Mouse (Mus musculus): ENCODE data around the gene Yaf2. TPM values are rescaled to one million over a fixed set of nuclear protein-coding genes. Genes with fewer than 3 reads are reported as not detected.

Gene Yaf2
- polyA plus RNA-seq, 1 experiment, result 21.0 TPM

DNA sequence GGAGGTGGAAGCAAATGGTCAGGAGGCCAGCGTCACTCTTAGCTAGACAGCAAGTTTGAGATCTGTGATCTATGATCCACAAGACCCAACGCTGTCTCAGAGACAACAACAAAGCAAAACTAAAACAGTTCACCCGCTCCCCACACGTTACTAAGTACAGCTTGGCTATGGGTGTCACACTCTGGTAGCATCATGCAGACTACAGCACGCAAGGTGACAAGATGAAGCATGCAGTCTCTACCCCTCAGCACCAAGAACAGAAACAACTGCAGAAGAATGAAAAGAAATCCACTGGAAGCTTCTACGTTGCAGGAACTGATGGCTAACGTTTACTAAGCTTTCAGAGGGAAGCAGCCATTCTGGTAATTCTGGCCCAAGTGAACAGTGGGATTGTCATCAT lies 73.2 kb downstream of the Yaf2 start:
- no peaks in the 10 kb centered on the region for H3K27me3 ChIP-seq (ENCODE audit: control insufficient read depth, insufficient read depth, low read length)
- 94% methylated on average over 7 of the region's 7 CpGs for WGBS
- H3K4me3 ChIP-seq (ENCODE audit: control insufficient read depth, insufficient read depth, low read length), result no peak overlapping the region
- H3K4me1 ChIP-seq (replicated peaks; ENCODE audit: control insufficient read depth, insufficient read depth, low read length), result no peaks in the 10 kb centered on the region
- TF ChIP-seq CTCF (IDR thresholded peaks at IDR 0.05; ENCODE audit: borderline replicate concordance, control insufficient read depth, extremely low read depth, insufficient read depth, low read length, poor library complexity), result no peak
- TF ChIP-seq POLR2A (IDR thresholded peaks at IDR 0.05; ENCODE audit: control insufficient read depth, extremely low read depth, insufficient read depth, low read length, poor library complexity), result no peak
- peaks cover 4% of the 10 kb centered on the region; the same call in 1 of the 2 replicates for H3K36me3 ChIP-seq (ENCODE audit: control insufficient read depth, insufficient read depth, low read length)
- no peak overlapping the region for H3K27ac ChIP-seq (ENCODE audit: control insufficient read depth, insufficient read depth, low read length)
- DNase-seq, result no peak

DNA sequence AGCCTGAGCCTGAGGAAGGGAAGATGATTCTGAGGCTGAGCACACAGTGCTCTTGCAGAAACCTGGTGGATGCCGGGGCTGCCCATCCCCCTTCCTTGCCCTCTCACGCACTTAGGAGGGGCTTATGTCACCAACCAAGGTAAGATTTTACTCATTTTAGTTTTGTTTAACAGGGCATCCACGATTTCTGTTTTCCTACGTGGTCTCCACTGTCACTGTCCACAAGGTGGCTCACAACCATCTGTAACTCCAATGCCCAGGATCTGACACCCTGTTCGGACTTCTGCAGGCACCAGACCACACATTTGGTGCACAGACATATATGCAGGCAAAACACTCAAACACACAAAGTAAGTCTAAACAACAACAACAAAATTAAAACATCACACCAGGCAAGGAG lies 73.9 kb downstream of the Yaf2 start:
- H3K4me3 ChIP-seq (ENCODE audit: control insufficient read depth, insufficient read depth, low read length), result no peak overlapping the region
- 72% methylated on average over 5 of the region's 5 CpGs for WGBS
- DNase-seq, result no peak
- H3K27me3 ChIP-seq (ENCODE audit: control insufficient read depth, insufficient read depth, low read length), result no peaks in the 10 kb centered on the region
- no peak overlapping the region for H3K27ac ChIP-seq (ENCODE audit: control insufficient read depth, insufficient read depth, low read length)
- H3K4me1 ChIP-seq (replicated peaks; ENCODE audit: control insufficient read depth, insufficient read depth, low read length), result no peaks in the 10 kb centered on the region
- peaks cover 8% of the 10 kb centered on the region; the same call in 1 of the 2 replicates for H3K36me3 ChIP-seq (ENCODE audit: control insufficient read depth, insufficient read depth, low read length)
- TF ChIP-seq POLR2A (IDR thresholded peaks at IDR 0.05; ENCODE audit: control insufficient read depth, extremely low read depth, insufficient read depth, low read length, poor library complexity) (no peak), CTCF (IDR thresholded peaks at IDR 0.05; ENCODE audit: borderline replicate concordance, control insufficient read depth, extremely low read depth, insufficient read depth, low read length, poor library complexity) (no peak)

DNA sequence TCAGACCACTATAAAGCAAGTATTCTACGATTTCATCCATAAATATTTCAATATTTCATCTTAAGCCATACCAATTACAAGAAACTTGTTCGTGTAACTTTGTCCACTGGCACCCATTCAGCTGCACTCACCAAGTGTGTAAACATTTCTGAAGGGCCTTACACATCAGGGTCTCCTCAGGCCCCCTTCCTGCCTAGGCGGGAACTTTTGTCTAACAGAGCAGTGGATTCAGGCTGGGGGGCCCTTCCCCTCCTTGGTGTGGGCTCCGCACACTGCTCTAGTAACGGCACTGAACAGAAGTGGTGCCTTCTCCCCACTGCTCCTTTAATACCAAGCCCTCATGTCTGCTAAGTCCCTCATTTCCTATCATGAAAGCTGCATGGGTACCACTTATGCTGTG lies 74.5 kb downstream of the Yaf2 start:
- H3K27me3 ChIP-seq (ENCODE audit: control insufficient read depth, insufficient read depth, low read length), result no peaks in the 10 kb centered on the region
- WGBS, result 98% methylated on average over 5 of the region's 5 CpGs
- DNase-seq, result no peak
- no peak overlapping the region for H3K27ac ChIP-seq (ENCODE audit: control insufficient read depth, insufficient read depth, low read length)
- no peak overlapping the region for H3K4me3 ChIP-seq (ENCODE audit: control insufficient read depth, insufficient read depth, low read length)
- no peaks in the 10 kb centered on the region for H3K4me1 ChIP-seq (replicated peaks; ENCODE audit: control insufficient read depth, insufficient read depth, low read length)
- H3K36me3 ChIP-seq (ENCODE audit: control insufficient read depth, insufficient read depth, low read length), result peaks cover 11% of the 10 kb centered on the region; the same call in 1 of the 2 replicates
- no peak for TF ChIP-seq POLR2A (IDR thresholded peaks at IDR 0.05; ENCODE audit: control insufficient read depth, extremely low read depth, insufficient read depth, low read length, poor library complexity)
- no peak for TF ChIP-seq CTCF (IDR thresholded peaks at IDR 0.05; ENCODE audit: borderline replicate concordance, control insufficient read depth, extremely low read depth, insufficient read depth, low read length, poor library complexity)

DNA sequence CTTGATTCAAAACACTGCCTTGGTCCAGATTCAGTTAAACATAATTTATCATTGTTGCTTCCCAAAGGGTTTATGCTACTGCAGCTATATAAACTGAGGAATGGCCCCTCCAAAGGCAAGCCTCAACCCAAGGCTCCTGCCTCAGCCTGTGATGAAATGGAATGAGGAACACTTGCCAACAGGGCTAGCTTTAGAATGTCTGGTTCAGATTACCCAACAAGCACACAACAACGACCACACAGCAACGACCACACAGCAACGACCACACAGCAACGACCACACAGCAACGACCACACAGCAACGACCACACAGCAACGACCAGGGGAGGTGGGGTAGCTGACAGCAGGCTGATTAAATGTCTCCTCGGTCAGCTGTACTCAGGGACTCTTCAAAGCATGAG lies 76.8 kb downstream of the Yaf2 start:
- Histone ChIP-seq H3K4me1 (replicated peaks; ENCODE audit: control insufficient read depth, insufficient read depth, low read length) (no peaks in the 10 kb centered on the region), H3K27me3 (ENCODE audit: control insufficient read depth, insufficient read depth, low read length) (no peaks in the 10 kb centered on the region), H3K4me3 (ENCODE audit: control insufficient read depth, insufficient read depth, low read length) (no peak overlapping the region), H3K27ac (ENCODE audit: control insufficient read depth, insufficient read depth, low read length) (no peak overlapping the region), H3K36me3 (ENCODE audit: control insufficient read depth, insufficient read depth, low read length) (peaks cover 11% of the 10 kb centered on the region)
- DNase-seq, result no peak
- TF ChIP-seq POLR2A (IDR thresholded peaks at IDR 0.05; ENCODE audit: control insufficient read depth, extremely low read depth, insufficient read depth, low read length, poor library complexity) (no peak), CTCF (IDR thresholded peaks at IDR 0.05; ENCODE audit: borderline replicate concordance, control insufficient read depth, extremely low read depth, insufficient read depth, low read length, poor library complexity) (no peak)
- 68% methylated on average over 8 of the region's 8 CpGs for WGBS

DNA sequence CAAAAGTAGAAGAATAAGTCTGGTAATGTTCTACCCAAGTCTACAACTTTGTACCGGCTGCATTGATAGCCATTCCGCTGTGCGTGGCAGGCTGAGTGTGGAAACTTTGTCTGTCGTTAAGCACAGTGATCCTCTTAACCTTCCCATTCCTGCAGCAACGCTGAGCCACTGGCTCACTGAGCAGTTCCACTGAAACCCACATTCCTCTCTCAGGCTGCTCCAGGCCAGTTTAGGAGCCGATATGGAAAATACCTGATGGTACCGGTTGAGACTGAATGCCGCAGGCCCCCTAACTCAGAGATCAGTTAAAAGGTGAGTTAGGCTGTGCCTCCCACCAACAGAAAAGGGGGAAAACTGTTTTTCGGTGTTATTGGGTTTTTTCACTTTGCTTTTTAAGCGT lies 81.4 kb downstream of the Yaf2 start:
- WGBS, result 95% methylated on average over 10 of the region's 10 CpGs
- Histone ChIP-seq H3K4me3 (ENCODE audit: control insufficient read depth, insufficient read depth, low read length) (no peak overlapping the region), H3K4me1 (replicated peaks; ENCODE audit: control insufficient read depth, insufficient read depth, low read length) (no peaks in the 10 kb centered on the region), H3K36me3 (ENCODE audit: control insufficient read depth, insufficient read depth, low read length) (peaks cover 15% of the 10 kb centered on the region), H3K27ac (ENCODE audit: control insufficient read depth, insufficient read depth, low read length) (no peak overlapping the region), H3K27me3 (ENCODE audit: control insufficient read depth, insufficient read depth, low read length) (no peaks in the 10 kb centered on the region)
- no peak for DNase-seq
- TF ChIP-seq POLR2A (IDR thresholded peaks at IDR 0.05; ENCODE audit: control insufficient read depth, extremely low read depth, insufficient read depth, low read length, poor library complexity) (no peak), CTCF (IDR thresholded peaks at IDR 0.05; ENCODE audit: borderline replicate concordance, control insufficient read depth, extremely low read depth, insufficient read depth, low read length, poor library complexity) (no peak)

DNA sequence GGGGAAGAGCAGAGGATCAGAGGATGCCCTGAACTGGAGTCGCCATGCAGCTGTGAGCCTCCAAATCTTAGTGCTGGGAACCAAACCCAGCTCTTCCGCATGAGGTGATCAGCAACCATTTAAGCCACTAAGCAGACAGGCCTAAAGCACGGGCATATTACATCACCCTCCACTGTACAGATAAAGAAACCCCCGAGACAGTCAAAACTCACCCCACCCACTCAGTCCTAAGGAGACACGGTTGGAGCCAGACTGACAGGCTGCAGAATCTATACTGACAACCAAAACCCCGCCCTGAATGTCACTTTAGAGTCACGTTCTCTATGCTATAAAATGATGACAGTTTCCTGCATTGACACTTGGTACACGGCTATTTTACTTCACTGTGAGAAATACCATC lies 83.6 kb downstream of the Yaf2 start:
- 94% methylated on average over 8 of the region's 8 CpGs for WGBS

DNA sequence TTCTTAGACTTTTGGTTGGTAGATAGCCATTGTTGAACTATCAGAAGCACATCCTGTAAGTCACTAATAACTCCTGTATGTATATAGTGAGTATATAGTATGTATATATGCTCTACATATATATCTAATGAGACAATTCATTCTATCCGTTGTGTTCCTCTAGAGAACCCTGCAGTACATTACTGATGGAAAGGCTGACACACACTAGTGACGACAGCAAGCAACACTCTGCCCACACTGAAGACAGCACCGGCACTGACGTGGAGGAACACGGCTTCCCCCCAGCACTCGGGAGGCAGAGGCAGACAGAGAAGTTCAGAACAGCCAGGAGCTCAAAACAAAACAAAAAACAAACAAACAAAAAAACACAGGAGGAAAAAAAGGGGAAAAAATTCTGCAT lies 84.3 kb downstream of the Yaf2 start:
- no peak for TF ChIP-seq CTCF (IDR thresholded peaks at IDR 0.05; ENCODE audit: borderline replicate concordance, control insufficient read depth, extremely low read depth, insufficient read depth, low read length, poor library complexity)
- no peak for TF ChIP-seq POLR2A (IDR thresholded peaks at IDR 0.05; ENCODE audit: control insufficient read depth, extremely low read depth, insufficient read depth, low read length, poor library complexity)
- DNase-seq, result no peak
- no peaks in the 10 kb centered on the region for H3K4me1 ChIP-seq (replicated peaks; ENCODE audit: control insufficient read depth, insufficient read depth, low read length)
- 95% methylated on average over 6 of the region's 6 CpGs for WGBS
- no peak overlapping the region for H3K4me3 ChIP-seq (ENCODE audit: control insufficient read depth, insufficient read depth, low read length)
- H3K27ac ChIP-seq (ENCODE audit: control insufficient read depth, insufficient read depth, low read length), result no peak overlapping the region
- peaks cover 17% of the 10 kb centered on the region for H3K36me3 ChIP-seq (ENCODE audit: control insufficient read depth, insufficient read depth, low read length)
- H3K27me3 ChIP-seq (ENCODE audit: control insufficient read depth, insufficient read depth, low read length), result no peaks in the 10 kb centered on the region

More for the DNA sequence above, 83.6 kb downstream of the Yaf2 start:
- H3K4me1 ChIP-seq (replicated peaks; ENCODE audit: control insufficient read depth, insufficient read depth, low read length), result no peaks in the 10 kb centered on the region
- no peak for TF ChIP-seq CTCF (IDR thresholded peaks at IDR 0.05; ENCODE audit: borderline replicate concordance, control insufficient read depth, extremely low read depth, insufficient read depth, low read length, poor library complexity)
- no peak for TF ChIP-seq POLR2A (IDR thresholded peaks at IDR 0.05; ENCODE audit: control insufficient read depth, extremely low read depth, insufficient read depth, low read length, poor library complexity)
- H3K27me3 ChIP-seq (ENCODE audit: control insufficient read depth, insufficient read depth, low read length), result no peaks in the 10 kb centered on the region
- no peak overlapping the region for H3K27ac ChIP-seq (ENCODE audit: control insufficient read depth, insufficient read depth, low read length)
- peaks cover 11% of the 10 kb centered on the region for H3K36me3 ChIP-seq (ENCODE audit: control insufficient read depth, insufficient read depth, low read length)
- no peak overlapping the region for H3K4me3 ChIP-seq (ENCODE audit: control insufficient read depth, insufficient read depth, low read length)
- DNase-seq, result no peak
